Mouse (Mus musculus) C2C12 (cell line): ENCODE data around the gene Spcs2. TPM values are rescaled to one million over a fixed set of nuclear protein-coding genes. Genes with fewer than 3 reads are reported as not detected.

ENCODE experiments used
- H3K27me3 ChIP-seq: one replicate; pipeline ENCODE4 v1.6.1; 2011; ENCODE audit not compliant: control insufficient read depth, insufficient read depth, insufficient read length
- H3K36me3 ChIP-seq: one replicate; pipeline ENCODE4 v1.6.1; 2011; ENCODE audit not compliant: control insufficient read depth, insufficient read depth
- H3K4me3 ChIP-seq: one replicate; pipeline ENCODE4 v1.5.1; 2011; ENCODE audit warnings: mild to moderate bottlenecking, control low read depth; ENCODE audit not compliant: poor library complexity, insufficient read depth, severe bottlenecking
- H3K79me2 ChIP-seq: one replicate; pipeline ENCODE4 v1.6.1; 2011; ENCODE audit not compliant: control insufficient read depth, insufficient read depth
- H3K79me3 ChIP-seq: one replicate; pipeline ENCODE4 v1.6.1; 2011; ENCODE audit warnings: low read depth, control low read depth
- H3ac ChIP-seq: one replicate; pipeline ENCODE3; 2011; ENCODE audit warnings: low read depth; ENCODE audit not compliant: control insufficient read depth, insufficient read length
- CEBPB ChIP-seq: IDR thresholded peaks from one replicate; pipeline ENCODE4 v1.6.1; 2011; ENCODE audit warnings: low read depth, mild to moderate bottlenecking, control low read depth, moderate library complexity
- CTCF ChIP-seq: IDR thresholded peaks from one replicate; pipeline ENCODE4 v1.5.1; 2011; ENCODE audit not compliant: control insufficient read depth, insufficient read depth, insufficient read length
- FOSL1 ChIP-seq: IDR thresholded peaks from one replicate; pipeline ENCODE4 v1.8.0; 2011; ENCODE audit warnings: mild to moderate bottlenecking, low read length; ENCODE audit not compliant: poor library complexity, insufficient read depth, severe bottlenecking
- MAX ChIP-seq: IDR thresholded peaks from one replicate; pipeline ENCODE4 v1.6.1; 2011; ENCODE audit warnings: mild to moderate bottlenecking, control low read depth
- MYOD1 ChIP-seq: IDR thresholded peaks from one replicate; pipeline ENCODE4 v1.6.1; 2011; ENCODE audit warnings: low read depth; ENCODE audit not compliant: control insufficient read depth, insufficient read length
- MYOG ChIP-seq: IDR thresholded peaks from one replicate; pipeline ENCODE4 v1.6.1; 2011; ENCODE audit not compliant: control insufficient read depth, insufficient read length; ENCODE audit errors: extremely low read depth
- USF1 ChIP-seq: IDR thresholded peaks from one replicate; pipeline ENCODE4 v1.6.1; 2011; ENCODE audit warnings: low read depth, mild to moderate bottlenecking, control low read depth, moderate library complexity
- polyA plus RNA-seq: library from polyadenylated mRNA; unstranded; fragments of >200 nt; fragmentation: generic; extraction: Trizol; gene quantifications from one replicate; pipeline ENCODE4 v1.2.1, GENCODE M21; 2012; ENCODE audit warnings: missing spikeins

Gene Spcs2
- polyA plus RNA-seq, 1 experiment: 152 TPM

GRCm38 (mm10) chr7:99837358-99838071 lies 25.7 kb downstream of the Spcs2 start:
- Histone ChIP-seq H3ac (no peak overlapping the region), H3K27me3 (no peaks in the 10 kb centered on the region), H3K36me3 (peaks cover 40% of the 10 kb centered on the region), H3K79me2 (no peaks in the 10 kb centered on the region), H3K79me3 (no peaks in the 10 kb centered on the region), H3K4me3 (no peak overlapping the region)
- TF ChIP-seq MYOG: no peak

GRCm38 (mm10) chr7:99836781-99837180 lies 26.5 kb downstream of the Spcs2 start:
- Histone ChIP-seq H3K4me3 (no peak overlapping the region), H3ac (no peak overlapping the region), H3K79me2 (no peaks in the 10 kb centered on the region), H3K27me3 (no peaks in the 10 kb centered on the region), H3K36me3 (peaks cover 36% of the 10 kb centered on the region), H3K79me3 (no peaks in the 10 kb centered on the region)
- no peak for TF ChIP-seq USF1
- no peak for TF ChIP-seq FOSL1
- no peak for TF ChIP-seq CTCF
- no peak for TF ChIP-seq MAX
- no peak for TF ChIP-seq MYOD1
- TF ChIP-seq CEBPB: no peak
- no peak for TF ChIP-seq MYOG

GRCm38 (mm10) chr7:99834314-99834853 lies 28.9 kb downstream of the Spcs2 start:
- Histone ChIP-seq H3K4me3 (no peak overlapping the region), H3K36me3 (peaks cover 24% of the 10 kb centered on the region), H3K79me3 (no peaks in the 10 kb centered on the region), H3ac (no peak overlapping the region), H3K27me3 (no peaks in the 10 kb centered on the region), H3K79me2 (no peaks in the 10 kb centered on the region)
- TF ChIP-seq MYOG: no peak
- TF ChIP-seq MYOD1: no peak
- TF ChIP-seq CEBPB: no peak
- no peak for TF ChIP-seq MAX
- no peak for TF ChIP-seq FOSL1

- Histone ChIP-seq H3K36me3 (peaks cover 19% of the 10 kb centered on the region), H3K79me3 (no peaks in the 10 kb centered on the region), H3K79me2 (no peaks in the 10 kb centered on the region), H3K27me3 (no peaks in the 10 kb centered on the region), H3K4me3 (no peak overlapping the region), H3ac (no peak overlapping the region)
- TF ChIP-seq CTCF: no peak
- TF ChIP-seq MYOD1: no peak
- no peak for TF ChIP-seq CEBPB
- no peak for TF ChIP-seq FOSL1
- no peak for TF ChIP-seq MAX
- TF ChIP-seq MYOG: no peak
- TF ChIP-seq USF1: no peak
Observed at GRCm38 (mm10) chr7:99833846-99834222, 29.4 kb downstream of the Spcs2 start.

GRCm38 (mm10) chr7:99833115-99833845 lies 30.0 kb downstream of the Spcs2 start:
- H3K4me3 ChIP-seq: no peak overlapping the region
- no peaks in the 10 kb centered on the region for H3K79me2 ChIP-seq
- no peak for TF ChIP-seq MYOD1
- no peak for TF ChIP-seq USF1
- TF ChIP-seq CTCF: no peak
- TF ChIP-seq CEBPB: no peak
- TF ChIP-seq MAX: no peak
- TF ChIP-seq MYOG: no peak
- TF ChIP-seq FOSL1: no peak
- no peaks in the 10 kb centered on the region for H3K79me3 ChIP-seq
- no peaks in the 10 kb centered on the region for H3K27me3 ChIP-seq
- H3K36me3 ChIP-seq: peaks cover 13% of the 10 kb centered on the region
- H3ac ChIP-seq: no peak overlapping the region
